Mouse (Mus musculus) brain, embryonic 18.5 days (tissue): ENCODE measurements around the gene Aph1a.
"Not testable (repeated sequence)": the region's sequence is repeated elsewhere in the genome, so short reads cannot be mapped to it uniquely, and the experiment has no call there.

ENCODE experiments used
- DNase-seq: peaks from one replicate; pipeline ENCODE4 v3.0.0-alpha.2; 2012; ENCODE audit warnings: low read depth, low spot score

Aph1a gene

DNA sequence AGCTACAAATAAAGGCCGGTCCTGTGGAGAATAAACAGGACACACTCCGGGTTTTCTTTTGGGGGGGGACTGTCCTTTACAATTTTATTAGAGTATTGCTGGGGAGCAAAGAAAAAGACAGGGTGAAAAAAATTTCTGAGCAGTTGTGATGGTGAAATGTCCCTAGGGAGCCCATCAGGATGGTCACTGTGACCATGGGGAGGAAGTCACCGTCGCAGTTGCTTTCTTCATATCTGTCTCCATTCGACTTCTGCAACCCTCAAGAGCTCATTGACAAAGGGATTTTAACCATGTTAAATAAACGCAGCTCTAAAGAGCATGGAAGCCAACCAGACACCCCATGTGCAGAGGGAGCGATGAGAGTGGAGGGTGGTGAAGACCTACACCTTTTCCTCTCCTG is 23.0 kb downstream of the Aph1a start:
- no peak for DNase-seq

DNA sequence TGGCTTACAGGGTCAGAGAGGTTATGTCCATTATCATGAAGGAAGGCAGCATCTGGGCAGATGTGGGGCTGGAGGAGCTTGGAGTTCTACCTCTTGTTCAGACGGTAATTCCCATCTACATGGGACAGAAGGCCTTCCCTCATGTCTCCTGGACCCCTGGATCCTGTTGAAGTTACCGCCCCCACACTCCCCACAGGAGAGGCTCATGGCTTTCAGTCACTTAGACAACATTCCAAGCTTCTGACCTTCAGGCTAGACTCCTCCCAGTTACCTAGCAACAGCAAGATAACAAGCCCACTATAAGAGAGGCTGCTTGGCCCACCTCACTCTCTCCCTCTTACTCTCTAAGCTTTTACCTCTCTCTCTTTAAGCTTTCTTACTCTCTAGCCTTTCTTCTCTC is 26.8 kb downstream of the Aph1a start:
- not testable (repeated sequence) for DNase-seq

DNA sequence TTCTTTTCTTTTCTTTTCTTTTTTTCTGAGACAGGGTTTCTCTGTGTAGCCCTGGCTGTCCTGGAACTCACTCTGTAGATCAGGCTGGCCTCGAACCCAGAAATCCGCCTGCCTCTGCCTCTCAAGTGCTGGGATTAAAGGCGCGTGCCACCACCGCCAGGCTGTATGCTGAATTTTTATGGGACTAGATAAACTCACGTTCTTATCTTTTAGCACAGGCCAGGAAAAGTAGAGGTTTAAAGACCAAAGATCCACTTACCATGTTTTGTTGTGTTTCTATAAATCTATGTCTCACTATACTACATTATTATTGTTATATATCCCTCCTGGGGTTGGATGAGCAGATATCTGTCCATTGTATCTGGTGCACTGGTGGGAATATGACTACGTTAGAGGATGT is 29.7 kb downstream of the Aph1a start:
- DNase-seq, result not testable (repeated sequence)

DNA sequence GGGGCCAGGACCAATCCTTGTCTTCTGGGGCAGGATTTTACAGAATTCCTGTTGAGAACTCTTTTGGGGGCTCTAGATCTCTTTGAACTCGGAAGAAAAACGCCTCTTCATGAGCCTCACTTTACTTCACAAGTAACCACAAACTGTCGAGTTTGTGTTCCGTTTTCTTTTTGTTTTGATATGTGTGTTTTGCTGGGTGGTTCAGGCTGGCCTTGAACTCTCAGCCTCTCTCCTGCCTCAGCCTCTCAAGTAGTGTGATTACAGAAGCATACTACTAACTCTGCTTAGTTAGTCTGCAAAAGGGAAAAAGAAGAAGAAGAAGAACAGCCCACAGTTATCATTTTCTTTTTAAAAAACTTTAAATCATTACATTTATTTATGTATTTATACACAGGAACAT is 30.4 kb downstream of the Aph1a start:
- DNase-seq, result no peak

DNA sequence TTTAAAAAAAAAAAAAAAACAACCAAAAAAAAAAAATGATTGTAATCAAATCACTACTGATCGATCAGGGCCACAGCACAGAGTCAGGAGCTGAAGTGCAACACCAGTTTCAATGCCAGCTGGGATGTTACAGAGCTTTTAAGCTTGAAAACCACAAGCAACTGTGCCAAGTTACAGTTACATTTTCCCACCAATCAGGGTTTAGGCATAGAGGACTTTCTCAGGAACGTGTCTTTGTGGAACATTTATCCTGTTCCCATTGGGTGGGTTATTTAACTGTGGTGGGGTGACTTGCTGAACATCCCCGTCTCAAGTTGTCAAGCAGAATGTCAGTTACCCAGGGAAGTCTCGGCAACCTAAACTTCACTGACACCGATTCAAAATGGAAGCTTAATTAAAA is 31.3 kb downstream of the Aph1a start:
- no peak for DNase-seq

DNA sequence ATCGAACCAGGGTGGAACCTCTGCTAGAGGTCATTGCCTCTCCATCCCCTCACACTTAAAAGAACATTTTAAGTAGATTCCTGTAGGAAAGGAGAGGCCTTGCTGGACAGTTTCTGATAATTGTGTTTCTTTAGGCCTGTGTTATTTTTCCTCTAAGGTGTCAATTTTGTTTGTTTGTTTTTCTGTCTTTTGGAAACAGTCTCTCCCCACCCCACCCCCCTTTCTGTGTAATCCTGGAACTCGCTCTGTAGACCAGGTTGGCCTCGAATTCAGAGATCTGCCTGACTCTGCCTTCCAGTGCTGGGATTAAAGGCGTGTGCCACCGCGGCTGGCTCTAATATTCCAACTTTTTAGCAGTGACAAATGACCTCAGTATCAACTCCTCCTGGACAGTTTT is 34.5 kb downstream of the Aph1a start:
- DNase-seq, result no peak

DNA sequence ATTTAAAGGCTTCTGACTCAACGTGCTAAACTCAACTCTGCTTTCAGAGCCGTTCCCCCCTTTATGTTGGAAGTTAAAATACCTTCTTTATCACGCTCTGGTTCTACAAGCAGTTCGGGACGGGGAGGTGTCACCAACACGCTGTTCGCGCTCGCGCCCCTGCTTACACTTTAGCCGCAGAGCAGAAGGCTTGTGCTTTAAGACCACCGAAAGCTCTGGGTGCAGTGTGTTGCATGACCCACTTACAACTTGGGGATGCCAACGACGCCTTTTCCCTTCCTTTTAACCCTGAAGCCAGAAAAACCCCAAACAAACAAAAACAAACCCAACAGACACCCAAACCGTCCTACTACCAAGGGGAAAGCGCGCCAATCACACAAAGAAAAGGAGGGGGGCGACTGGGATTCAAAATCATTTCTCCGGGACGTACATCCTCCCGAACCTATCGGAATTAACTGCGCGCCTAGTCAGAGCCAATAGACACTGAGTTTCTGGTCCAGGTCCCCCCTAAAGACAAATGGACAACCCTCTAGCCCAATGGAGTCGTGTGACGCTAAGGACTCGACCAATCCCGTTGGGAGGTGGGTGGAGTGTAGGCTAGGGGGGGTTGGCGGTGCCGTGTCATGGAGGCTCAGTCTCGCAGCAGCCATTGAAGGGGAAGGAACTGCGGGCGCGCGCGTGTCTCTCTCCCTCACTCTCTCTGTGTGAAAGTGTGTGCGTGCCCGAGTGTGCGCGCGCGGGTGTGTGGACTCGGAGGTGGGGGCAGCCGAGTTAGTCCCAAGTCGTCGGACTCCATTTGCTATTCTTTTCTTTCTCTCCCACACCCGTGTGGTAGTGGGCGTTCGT is 35.1 kb downstream of the Aph1a start, which contains the start of gene Anp32e:
Anp32e (plus strand) TSS at position 589 of the 846 bp plus-strand sequence.
- DNase-seq, result peak; percentile 99

DNA sequence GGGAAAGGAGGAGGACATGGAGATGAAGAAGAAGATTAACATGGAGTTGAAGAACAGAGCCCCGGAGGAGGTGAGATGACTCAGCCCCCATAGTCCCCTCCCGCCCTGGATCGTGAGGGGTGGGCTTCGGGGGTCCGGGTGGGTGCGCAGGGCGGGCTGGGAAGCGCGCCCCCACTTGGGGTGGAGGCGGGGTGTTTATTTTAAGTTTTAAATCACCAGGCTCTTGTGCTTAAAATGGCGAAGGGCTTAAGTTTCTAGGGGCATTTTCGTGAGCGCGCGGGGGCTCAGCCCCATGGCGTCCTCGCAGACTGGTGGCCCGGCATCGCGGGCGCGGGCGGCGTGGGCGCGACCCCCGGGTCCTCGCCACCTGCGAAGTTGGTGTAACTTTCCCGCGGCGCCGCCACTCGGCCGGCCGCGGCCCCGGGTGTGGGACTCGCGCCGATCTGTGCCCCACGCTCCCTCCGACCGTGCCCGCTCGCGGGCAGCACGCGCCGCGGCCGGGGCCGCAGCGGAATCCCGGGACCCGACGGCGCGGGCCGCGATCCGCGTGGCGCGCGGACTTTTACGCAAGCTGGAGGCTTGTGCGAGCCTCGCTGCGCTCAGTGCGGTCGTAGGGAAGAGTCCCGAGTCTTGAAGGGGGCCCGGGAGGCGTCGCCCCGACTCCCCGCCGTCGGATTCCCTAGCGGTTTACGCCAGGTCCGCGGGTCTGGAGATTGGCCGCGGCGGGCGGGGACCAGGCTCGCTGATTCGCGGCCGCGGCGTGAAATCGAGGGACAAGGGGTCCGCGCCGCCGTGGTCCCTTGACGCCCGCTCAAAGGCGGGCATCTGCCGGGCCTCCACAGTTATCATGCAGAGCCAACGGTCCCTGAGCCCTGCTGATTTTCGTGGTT is 36.1 kb downstream of the Aph1a start:
- no peak for DNase-seq

DNA sequence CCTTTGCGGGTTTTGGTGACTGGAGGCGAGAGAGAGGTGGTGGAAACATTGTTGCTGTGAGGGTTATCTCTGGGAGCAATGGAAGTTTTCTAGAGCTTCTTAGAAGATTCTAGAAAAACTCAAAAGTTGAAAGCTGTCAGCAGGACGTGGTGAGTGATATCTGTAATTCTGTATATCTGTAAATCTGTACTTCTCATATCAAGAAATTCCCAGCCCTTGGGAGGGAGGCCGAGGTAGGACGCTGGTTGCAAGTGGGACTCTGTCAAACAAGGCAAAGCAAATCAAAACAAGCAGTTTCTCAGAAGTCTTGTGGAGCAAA is 36.7 kb downstream of the Aph1a start:
- DNase-seq, result no peak

DNA sequence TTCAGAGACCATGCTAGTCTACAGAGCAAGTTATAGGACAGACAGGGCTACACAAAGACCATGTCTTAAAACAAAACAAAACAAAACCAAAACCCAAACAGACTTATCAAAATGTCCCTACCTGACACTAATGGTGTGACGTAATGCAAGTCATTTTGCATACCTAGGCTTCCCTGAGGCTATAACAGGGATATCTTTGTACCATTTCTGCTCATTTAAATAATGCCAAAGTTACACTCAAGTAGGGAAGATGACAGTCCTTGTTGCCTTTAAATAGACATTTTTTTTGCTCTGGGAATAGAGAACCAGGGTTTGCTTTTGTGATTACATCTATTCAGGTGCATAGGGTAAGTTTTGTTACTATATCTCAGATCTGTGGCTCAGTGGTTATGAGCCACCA is 37.7 kb downstream of the Aph1a start:
- DNase-seq, result no peak

DNA sequence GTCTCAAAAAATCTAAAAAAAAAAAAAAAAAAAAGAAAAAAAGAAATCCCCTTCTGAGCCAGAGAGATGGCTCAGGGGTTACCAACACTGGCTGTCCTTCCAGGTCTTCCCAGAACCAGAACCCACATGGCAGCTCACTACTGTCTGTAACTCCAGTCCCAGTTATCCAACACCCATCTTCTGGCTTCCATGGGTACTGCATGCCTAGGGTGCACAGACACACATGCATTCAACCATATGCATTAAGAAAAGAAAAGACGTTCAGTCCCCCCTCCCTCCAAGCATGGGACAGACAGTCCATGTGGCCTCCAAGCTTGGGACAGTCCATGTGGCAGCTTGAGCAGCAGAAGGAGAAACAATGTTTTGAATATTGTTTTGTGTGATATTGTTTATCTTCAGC is 38.4 kb downstream of the Aph1a start:
- DNase-seq, result no peak

DNA sequence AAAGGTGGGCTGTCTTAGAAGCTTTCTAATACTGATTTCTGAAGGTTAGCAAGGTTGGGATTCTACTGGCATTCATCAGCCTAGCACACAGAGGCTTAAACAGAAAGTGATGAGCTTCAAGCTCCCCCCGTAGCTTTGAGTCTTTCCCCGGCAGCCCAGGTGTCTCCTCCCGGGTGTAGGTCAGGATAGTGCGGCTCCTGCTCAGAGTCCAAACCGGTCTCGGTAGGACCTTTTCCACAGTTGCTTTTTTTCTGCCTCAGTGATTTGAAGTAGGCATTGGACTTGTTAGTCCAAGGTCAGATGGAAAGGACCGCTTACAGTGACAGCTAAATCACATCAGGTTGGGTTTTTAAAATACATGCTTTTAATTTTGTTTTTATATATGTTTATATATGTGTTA is 38.8 kb downstream of the Aph1a start:
- no peak for DNase-seq

DNA sequence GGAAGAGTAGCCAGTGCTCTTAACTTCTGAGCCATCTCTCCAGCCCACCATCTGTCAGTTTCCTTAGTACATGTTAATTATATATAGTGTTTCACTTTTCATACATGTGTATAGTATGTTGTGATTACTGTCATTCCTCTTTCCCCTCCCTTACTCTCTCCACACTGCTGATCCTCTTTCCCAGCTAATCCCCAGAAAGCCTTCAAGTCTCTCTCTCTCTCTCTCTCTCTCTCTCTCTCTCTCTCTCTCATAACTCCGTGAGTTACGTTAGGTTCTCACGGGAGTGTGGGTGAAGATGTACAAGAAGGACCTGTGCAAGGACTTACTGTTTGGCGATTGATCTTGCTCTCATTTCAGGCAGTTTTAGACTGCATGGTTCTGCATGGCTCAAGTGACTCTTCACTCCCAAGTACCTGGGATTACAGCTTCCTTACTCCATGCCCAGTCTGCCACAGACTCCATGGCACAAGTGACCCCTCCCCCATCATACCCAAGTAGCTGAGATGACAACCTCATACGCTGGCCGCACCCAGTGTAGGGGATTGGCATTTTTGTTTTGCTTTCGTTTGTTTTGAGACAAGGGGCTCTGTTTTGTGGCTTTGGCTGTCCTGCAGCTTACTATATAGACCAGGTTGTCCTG is 39.5 kb downstream of the Aph1a start:
- DNase-seq, result no peak

DNA sequence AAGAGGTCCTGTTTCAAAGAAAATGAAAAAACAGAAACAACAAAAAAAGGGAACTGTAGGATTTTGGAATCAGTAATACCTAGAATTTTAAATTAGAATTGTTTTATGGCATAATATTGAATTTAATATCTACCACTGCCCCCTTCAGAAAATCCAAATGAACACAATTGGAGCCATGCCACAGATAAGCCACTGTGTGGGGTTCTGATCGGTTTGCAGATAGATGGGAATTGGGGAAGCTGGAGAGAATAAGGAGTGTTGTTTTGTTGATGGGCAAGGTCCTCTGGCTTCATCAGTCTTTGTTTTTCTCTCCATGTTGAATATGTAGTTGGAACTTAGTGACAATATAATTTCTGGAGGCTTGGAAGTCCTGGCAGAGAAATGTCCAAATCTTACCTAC is 40.7 kb downstream of the Aph1a start:
- no peak for DNase-seq

DNA sequence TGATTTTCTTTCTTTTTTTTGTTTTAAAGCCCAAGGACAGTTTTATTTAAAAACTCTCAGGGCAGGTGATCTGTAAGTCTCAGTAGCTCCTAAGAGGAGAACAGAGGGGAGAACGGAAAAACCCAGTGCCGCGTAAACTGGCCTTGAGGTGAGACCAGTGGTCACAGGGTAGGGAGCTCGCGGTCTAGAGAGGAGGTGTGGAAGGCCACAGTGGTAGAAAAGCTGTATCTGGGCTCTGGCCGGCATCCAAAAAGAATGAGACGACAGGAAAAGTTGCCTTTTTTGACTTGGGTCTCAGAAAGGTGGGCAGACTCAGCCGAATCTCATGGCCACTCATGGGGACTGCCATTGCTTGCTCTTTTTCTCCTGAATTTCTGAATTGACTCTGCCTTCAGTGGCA is 44.4 kb downstream of the Aph1a start:
- DNase-seq, result no peak

DNA sequence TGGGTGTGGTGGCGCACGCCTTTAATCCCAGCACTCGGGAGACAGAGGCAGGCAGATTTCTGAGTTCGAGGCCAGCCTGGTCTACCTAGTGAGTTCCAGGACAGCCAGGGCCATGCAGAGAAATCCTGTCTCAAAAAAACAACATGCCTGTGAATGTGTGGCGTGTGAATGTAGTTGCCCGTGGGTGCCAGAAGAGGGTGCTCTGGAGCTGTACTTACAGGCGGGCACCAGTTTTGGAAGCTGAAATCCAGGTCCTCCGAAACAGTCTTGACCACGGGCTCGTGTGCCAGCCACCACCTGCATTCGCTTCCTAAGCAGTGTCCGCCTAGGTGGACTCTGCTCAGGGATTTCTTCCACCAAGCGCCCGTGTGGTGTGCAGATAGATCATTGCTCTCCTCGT is 45.1 kb downstream of the Aph1a start:
- no peak for DNase-seq

DNA sequence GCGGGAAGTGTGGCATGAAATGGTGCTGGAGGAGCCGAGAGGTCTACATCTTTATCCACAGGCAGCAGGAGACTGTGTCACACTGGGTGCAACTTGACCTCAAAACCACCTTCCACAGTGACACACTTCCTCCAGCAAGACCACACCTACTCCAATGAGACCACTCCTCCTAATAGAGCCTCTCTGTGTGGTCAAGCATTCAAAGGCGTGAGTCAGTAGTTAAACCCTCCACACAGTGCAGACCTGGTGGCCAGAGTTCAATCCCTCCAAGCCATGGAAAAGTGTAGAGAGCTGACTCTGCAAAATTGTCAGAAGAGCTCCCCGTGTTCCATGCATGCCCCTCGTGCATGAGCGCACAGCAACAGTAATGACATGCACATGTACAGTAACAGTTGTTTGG is 49.0 kb downstream of the Aph1a start:
- DNase-seq, result no peak

DNA sequence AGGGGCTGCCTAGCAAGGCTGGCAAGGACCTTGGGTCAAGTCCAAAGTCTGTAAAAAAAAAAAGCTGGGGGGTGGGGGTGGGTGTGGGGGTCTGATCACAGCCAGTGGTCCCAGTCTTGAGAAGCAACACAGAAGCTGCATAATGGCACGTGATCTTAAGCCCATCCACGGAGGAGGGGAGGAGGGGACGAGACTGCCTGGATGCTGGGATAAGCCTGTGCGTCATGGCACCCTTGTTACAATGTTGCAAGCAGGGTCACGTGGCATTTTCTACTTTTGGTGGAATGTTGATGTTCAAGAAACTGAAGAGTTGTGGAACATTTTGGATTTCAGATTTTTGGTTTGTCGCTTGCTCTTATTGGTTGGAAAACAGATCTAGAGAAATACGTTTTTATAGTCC is 49.5 kb downstream of the Aph1a start:
- no peak for DNase-seq

DNA sequence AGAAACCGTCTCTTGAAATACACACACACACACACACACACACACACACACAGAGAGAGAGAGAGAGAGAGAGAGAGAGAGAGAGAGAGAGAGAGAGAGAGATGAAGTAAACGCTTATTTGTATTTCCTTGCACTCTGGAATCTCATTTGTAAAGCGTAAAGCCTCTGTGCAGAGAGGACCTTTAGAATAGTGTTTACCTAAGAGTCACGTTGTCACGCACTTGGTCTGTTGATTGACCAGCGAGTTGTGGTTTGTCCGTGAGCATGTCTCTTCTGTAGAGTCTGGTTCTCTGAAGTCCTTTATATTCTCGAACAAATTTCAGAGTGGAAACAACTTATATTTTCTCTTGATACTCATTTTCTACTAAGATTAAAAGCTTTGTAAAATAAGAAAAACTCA is 51.0 kb downstream of the Aph1a start:
- DNase-seq, result no peak

DNA sequence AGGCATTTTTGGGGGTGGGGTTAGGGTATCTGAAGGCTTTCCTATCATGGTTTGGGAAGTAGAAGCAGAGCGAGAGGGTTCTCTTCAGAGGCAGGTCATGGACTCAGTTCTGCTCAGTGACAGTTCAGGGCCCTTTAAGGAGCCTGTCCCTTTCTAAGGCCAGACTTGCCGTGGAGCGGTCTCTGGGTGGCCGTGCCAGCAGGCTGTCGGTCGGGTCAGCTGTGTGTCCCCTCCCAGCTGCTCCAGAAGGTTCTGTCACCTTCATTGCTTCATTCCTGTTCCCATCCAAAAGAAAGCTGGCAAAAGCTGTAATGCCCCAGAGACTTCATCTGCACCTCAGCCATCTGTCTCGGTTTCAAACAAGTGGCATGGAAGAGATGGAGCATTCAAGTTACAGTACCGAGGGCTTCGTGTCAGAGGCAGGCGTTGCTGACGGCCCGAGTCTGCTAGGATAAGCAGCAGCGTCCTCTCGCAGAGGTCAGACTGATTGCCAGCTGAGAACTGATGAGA is 52.0 kb downstream of the Aph1a start:
- DNase-seq, result no peak
